Mouse (Mus musculus): ENCODE results near the gene Phf3. TPM values are rescaled to one million over a fixed set of nuclear protein-coding genes. Genes with fewer than 3 reads are reported as not detected.
A peak's percentile ranks its signal among the peaks of the same experiment; 100 is the strongest.
"Not testable (repeated sequence)": the region's sequence is repeated elsewhere in the genome, so short reads cannot be mapped to it uniquely, and the experiment has no call there.

The Phf3 gene
- total and polyA plus RNA-seq, 2 experiments from 2014 or later, result 31.6 to 40.9 TPM

GRCm38 (mm10) chr1:30903480-30904218, 29.9 kb upstream of the Phf3 start:
- Histone ChIP-seq H3K4me1 (ENCODE audit: insufficient read depth, low read length) (no peaks in the 10 kb centered on the region), H3K27me3 (ENCODE audit: insufficient read depth, low read length) (no peaks in the 10 kb centered on the region), H3K4me2 (ENCODE audit: low read depth, low read length) (no peak overlapping the region), H3K36me3 (ENCODE audit: insufficient read depth, low read length) (no peaks in the 10 kb centered on the region), H3K27ac (no peak overlapping the region), H3K4me3 (ENCODE audit: low read length) (no peak overlapping the region), H3K9me3 (ENCODE audit: low read length) (no peaks in the 10 kb centered on the region), H3K9ac (replicated peaks; ENCODE audit: low read length) (no peak overlapping the region)
- no peak for DNase-seq (ENCODE audit: low spot score)
- 88% methylated on average over 3 of the region's 3 CpGs for WGBS
- no peak for ATAC-seq
- TF ChIP-seq CTCF (IDR thresholded peaks at IDR 0.05; ENCODE audit: low read depth), result no peak

GRCm38 (mm10) chr1:30898691-30899090, 25.0 kb upstream of the Phf3 start:
- no peak for ATAC-seq
- Histone ChIP-seq H3K27ac (no peak overlapping the region), H3K9ac (replicated peaks; ENCODE audit: low read length) (no peak overlapping the region), H3K36me3 (ENCODE audit: insufficient read depth, low read length) (no peaks in the 10 kb centered on the region), H3K4me2 (ENCODE audit: low read depth, low read length) (no peak overlapping the region), H3K9me3 (ENCODE audit: low read length) (no peaks in the 10 kb centered on the region), H3K4me1 (ENCODE audit: insufficient read depth, low read length) (no peaks in the 10 kb centered on the region), H3K4me3 (ENCODE audit: low read length) (no peak overlapping the region), H3K27me3 (ENCODE audit: insufficient read depth, low read length) (no peaks in the 10 kb centered on the region)
- no peak for TF ChIP-seq CTCF (IDR thresholded peaks at IDR 0.05; ENCODE audit: low read depth)
- WGBS, result 76% methylated on average over 2 of the region's 2 CpGs
- no peak for DNase-seq (ENCODE audit: low spot score)

GRCm38 (mm10) chr1:30895366-30895765, 21.6 kb upstream of the Phf3 start:
- not testable (repeated sequence) for H3K27ac ChIP-seq; DNase-seq (ENCODE audit: low spot score); ATAC-seq

GRCm38 (mm10) chr1:30883806-30884205, 10.1 kb upstream of the Phf3 start:
- not testable (repeated sequence) for H3K4me2 ChIP-seq (ENCODE audit: low read depth, low read length); ATAC-seq; H3K4me3 ChIP-seq (ENCODE audit: low read length); H3K36me3 ChIP-seq (ENCODE audit: insufficient read depth, low read length); H3K27me3 ChIP-seq (ENCODE audit: insufficient read depth, low read length); H3K4me1 ChIP-seq (ENCODE audit: insufficient read depth, low read length); H3K27ac ChIP-seq; DNase-seq (ENCODE audit: low spot score); H3K9me3 ChIP-seq (ENCODE audit: low read length); H3K9ac ChIP-seq (replicated peaks; ENCODE audit: low read length)
- 93% methylated on average over 1 of the region's 1 CpGs for WGBS

More at GRCm38 (mm10) chr1:30895366-30895765, 21.6 kb upstream of the Phf3 start:
- H3K9me3 ChIP-seq (ENCODE audit: low read length); H3K27me3 ChIP-seq (ENCODE audit: insufficient read depth, low read length); H3K4me3 ChIP-seq (ENCODE audit: low read length); H3K4me1 ChIP-seq (ENCODE audit: insufficient read depth, low read length); H3K36me3 ChIP-seq (ENCODE audit: insufficient read depth, low read length); H3K9ac ChIP-seq (replicated peaks; ENCODE audit: low read length); H3K4me2 ChIP-seq (ENCODE audit: low read depth, low read length): not testable (repeated sequence)

- H3K27me3 ChIP-seq (ENCODE audit: insufficient read depth, low read length), result no peaks in the 10 kb centered on the region
- H3K9ac ChIP-seq (replicated peaks; ENCODE audit: low read length), result no peak overlapping the region
- TF ChIP-seq CTCF (IDR thresholded peaks at IDR 0.05; ENCODE audit: low read depth), result no peak
- no peak overlapping the region for H3K4me3 ChIP-seq (ENCODE audit: low read length)
- no peaks in the 10 kb centered on the region for H3K9me3 ChIP-seq (ENCODE audit: low read length)
- DNase-seq (ENCODE audit: low spot score) (no peak), ATAC-seq (no peak)
- no peaks in the 10 kb centered on the region for H3K36me3 ChIP-seq (ENCODE audit: insufficient read depth, low read length)
- H3K27ac ChIP-seq, result no peak overlapping the region
- H3K4me2 ChIP-seq (ENCODE audit: low read depth, low read length), result no peak overlapping the region
- peaks cover 4% of the 10 kb centered on the region; the same call in 1 of the 2 replicates for H3K4me1 ChIP-seq (ENCODE audit: insufficient read depth, low read length)
These were observed 2.0 kb upstream of the Phf3 start for GRCm38 (mm10) chr1:30875746-30876145.

GRCm38 (mm10) chr1:30874261-30875131, 775 bp upstream of the Phf3 start:
- DNase-seq (ENCODE audit: low spot score) (no peak), ATAC-seq (no peak)
- TF ChIP-seq CTCF (IDR thresholded peaks at IDR 0.05; ENCODE audit: low read depth), result no peak
- peak overlapping the region; percentile 91 for H3K9ac ChIP-seq (replicated peaks; ENCODE audit: low read length)
- no peaks in the 10 kb centered on the region for H3K27me3 ChIP-seq (ENCODE audit: insufficient read depth, low read length)
- peak overlapping the region; percentile 89 for H3K4me3 ChIP-seq (ENCODE audit: low read length)
- no peaks in the 10 kb centered on the region for H3K9me3 ChIP-seq (ENCODE audit: low read length)
- H3K27ac ChIP-seq, result peak overlapping the region; percentile 98
- peak overlapping the region; percentile 60 for H3K4me2 ChIP-seq (ENCODE audit: low read depth, low read length)
- H3K36me3 ChIP-seq (ENCODE audit: insufficient read depth, low read length), result no peaks in the 10 kb centered on the region
- H3K4me1 ChIP-seq (ENCODE audit: insufficient read depth, low read length), result peaks cover 4% of the 10 kb centered on the region; the same call in 1 of the 2 replicates
- 48% methylated on average over 15 of the region's 15 CpGs for WGBS

Data from hindbrain, postnatal 0 days (tissue).